Mouse (Mus musculus): ENCODE measurements around the gene Bdkrb2.

Gene Bdkrb2

DNA sequence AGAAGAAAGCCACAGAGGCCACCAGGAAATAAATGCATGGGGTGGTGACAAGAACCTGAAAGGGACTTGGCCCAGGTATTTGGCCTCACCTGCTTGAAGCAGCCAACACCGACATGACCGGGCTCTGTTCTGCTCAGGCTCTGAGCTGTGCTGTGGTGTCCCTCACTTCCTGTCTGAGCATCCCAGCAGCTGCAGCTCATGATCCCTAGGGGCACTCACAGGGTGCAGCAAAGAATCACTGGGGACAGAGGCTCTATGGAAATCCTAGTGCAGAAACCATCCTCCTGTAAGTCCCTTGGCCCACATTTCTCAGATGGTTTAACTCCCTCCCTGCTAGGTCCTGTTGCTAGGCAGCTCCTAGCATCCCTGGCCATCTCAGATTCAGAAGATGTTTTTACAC, 15.9 kb upstream of the Bdkrb2 start:
- DNase-seq (ENCODE audit: low read depth) = no peak

GRCm38 (mm10) chr12:105548001-105548400, 15.0 kb upstream of the Bdkrb2 start:
- DNase-seq (ENCODE audit: low read depth) = no peak

DNA sequence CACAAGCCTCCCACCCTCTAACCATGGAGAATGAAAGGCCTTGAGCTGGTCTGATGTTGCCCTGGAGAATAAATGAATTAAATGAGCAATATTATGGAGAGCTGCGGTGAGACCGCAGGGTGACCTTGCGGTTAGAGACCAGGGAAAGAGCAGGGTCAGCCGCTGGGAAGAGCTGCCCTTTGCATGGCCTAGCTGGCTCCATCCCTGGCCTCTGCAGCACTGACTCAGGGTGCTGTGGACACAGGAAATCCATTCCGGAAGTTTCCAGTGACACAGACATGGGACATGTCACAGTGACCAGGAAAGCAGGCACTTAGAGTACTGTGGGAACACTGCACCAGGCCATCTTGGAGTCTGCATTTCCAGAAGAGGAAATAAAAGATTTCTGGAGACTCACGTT, 14.1 kb upstream of the Bdkrb2 start:
- no peak for DNase-seq (ENCODE audit: low read depth)

- no peak for DNase-seq (ENCODE audit: low read depth)
These were observed 12.9 kb upstream of the Bdkrb2 start for GRCm38 (mm10) chr12:105549835-105550802.

- DNase-seq (ENCODE audit: low read depth) = no peak
These were observed 11.5 kb upstream of the Bdkrb2 start for GRCm38 (mm10) chr12:105551551-105551989.

DNA sequence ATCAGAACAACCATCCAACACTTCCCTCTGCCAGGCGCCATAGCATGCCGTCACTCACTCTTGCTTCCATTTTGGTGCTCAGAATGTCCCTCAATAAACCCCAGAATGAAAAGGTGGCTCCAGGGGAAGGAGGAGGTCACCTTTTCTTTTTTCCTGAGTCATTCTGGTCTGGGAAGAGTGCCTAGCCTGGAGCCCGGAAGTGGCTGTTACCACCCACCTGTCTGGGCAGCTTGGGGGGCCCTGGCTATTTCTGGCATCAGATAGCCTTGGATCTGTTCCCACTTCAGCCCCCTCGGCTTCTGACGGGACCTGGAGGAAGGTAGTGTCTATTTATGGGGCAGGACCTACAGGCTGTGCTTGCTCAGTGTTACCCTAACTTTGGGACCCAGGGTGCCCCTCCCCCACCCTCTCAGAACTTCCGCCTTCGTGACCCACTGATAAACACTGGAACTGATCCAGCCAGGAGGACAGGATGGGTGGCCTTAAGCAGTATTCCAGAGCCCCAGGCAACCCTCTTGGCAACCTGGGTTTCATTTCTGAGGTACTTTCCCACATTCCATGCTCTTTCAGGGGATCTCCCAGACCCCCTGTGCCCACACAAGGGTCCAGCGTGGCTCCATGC, 8.8 kb upstream of the Bdkrb2 start:
- no peak for DNase-seq (ENCODE audit: low read depth)

GRCm38 (mm10) chr12:105555172-105555571, 7.9 kb upstream of the Bdkrb2 start:
- DNase-seq (ENCODE audit: low read depth) = no peak

DNA sequence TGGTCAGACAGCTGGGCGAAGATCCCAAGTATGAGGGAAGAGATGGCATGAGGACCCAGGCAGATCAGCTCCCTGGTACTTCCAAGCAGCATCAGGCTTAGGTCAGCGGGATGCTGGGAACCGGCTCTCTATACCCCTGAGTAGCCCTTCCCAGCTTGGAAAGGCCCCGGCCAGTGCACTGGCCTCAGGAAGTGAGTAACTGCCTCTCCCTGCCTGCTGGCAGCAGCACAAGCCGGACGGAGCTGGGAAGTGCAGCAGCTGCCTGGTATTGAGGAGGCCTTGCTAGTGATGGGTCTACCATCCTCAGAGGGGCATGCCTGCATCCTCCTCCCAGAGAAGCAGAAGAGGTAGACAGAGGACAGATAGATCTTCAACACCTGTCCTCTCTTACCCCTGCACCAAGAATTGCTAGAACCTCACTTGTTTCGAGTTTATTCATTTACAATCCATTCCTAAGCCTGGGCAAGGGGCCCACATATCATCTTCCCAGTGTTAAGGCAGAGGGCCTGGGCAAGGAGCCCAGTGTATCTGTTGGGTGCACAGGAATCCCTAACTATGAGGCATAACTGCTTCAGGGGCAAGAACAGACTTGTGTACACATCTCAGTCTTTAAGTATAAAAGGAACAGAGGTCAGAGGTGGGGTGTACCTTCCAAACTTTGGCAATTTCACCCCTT, 5.6 kb upstream of the Bdkrb2 start:
- DNase-seq (ENCODE audit: low read depth) = no peak

GRCm38 (mm10) chr12:105561007-105561534, 2.0 kb upstream of the Bdkrb2 start:
- no peak for DNase-seq (ENCODE audit: low read depth)

GRCm38 (mm10) chr12:105562056-105562820, 788 bp upstream of the Bdkrb2 start:
- no peak for DNase-seq (ENCODE audit: low read depth)

- no peak for DNase-seq (ENCODE audit: low read depth)
These were observed 775 bp downstream of the Bdkrb2 start for GRCm38 (mm10) chr12:105563726-105564275.

DNA sequence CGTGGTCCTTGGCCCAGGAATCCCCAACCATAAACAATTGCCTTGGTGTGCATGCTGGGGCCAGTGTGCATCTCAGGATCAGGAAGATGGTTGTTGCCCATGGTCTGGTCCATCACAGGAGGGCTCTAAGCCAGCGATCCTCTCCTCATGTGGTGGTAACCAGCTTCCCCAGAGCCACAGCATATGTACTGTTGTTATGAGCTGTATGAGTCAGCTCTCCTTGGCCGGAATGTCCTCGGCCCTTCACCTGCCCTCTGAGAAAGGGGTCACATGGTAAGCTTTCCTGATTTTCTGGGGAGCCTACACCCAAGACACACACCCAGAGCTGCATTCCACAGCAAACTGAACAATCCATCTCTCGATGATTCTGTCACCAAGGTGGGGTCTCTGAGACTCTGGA, 2.2 kb downstream of the Bdkrb2 start:
- DNase-seq (ENCODE audit: low read depth) = no peak

- DNase-seq (ENCODE audit: low read depth) = no peak
These were observed 8.8 kb downstream of the Bdkrb2 start for GRCm38 (mm10) chr12:105571867-105572266.

- no peak for DNase-seq (ENCODE audit: low read depth)
These were observed 9.6 kb downstream of the Bdkrb2 start for GRCm38 (mm10) chr12:105572622-105573021.

GRCm38 (mm10) chr12:105574356-105574755, 11.3 kb downstream of the Bdkrb2 start:
- DNase-seq (ENCODE audit: low read depth) = no peak

DNA sequence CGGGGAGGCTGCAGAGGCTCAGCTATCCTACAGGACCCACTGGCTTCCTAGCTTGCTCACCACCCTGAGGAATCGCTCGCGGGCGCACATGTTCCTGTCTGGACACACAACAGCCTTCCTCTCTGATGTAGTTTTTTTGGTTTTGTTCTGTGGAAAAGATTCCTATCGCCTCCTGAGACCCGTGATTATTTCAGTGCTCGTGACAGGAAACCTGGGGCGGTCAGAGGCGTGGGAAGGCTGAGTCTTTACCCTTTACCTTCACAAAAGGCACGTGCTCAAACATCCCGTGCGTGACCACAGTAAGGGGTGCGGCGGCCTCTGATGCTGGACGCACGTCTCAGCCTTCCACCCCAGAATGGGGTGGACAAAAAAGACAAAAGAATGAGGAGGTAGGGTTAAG, 17.5 kb downstream of the Bdkrb2 start:
- DNase-seq (ENCODE audit: low read depth) = no peak

DNA sequence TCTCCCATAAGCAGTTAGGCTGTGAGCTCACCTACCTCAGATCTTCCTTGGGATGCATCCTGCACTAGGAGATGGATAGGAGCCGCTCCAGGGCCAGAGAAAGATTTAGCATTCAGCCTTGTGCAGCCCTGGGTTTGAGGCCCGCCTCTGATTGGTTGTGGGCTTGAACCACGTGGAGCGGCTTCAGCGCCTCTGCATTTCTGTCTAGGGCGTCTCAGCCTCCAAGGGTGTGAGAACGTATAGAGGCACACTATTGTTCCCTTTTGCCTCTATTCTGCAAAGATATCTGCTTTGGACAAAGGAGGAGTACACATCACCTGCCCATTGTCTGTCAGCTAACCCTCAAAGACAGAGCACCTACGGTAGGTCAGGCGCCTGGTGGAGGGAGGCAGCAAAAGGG, 19.5 kb downstream of the Bdkrb2 start:
- no peak for DNase-seq (ENCODE audit: low read depth)

DNA sequence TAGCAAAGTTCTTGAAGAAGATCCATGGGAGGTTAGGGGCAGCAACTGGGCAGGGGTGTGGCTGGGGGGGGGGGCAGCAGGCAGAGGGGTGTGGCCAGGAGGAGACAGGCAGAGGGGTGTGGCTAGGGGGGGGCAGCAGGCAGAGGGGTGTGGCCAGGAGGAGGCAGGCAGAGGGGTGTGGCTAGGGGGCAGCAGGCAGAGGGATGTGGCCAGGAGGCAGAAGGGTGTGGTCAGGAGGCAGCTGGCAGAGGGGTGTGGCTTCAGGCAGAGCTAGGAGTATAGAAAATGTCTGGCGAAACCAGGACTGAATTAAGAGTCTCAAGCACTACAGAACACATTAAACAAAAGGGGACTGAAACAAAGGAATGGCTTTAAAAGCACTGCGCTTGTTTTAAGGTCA, 20.5 kb downstream of the Bdkrb2 start:
- no peak for DNase-seq (ENCODE audit: low read depth)

DNA sequence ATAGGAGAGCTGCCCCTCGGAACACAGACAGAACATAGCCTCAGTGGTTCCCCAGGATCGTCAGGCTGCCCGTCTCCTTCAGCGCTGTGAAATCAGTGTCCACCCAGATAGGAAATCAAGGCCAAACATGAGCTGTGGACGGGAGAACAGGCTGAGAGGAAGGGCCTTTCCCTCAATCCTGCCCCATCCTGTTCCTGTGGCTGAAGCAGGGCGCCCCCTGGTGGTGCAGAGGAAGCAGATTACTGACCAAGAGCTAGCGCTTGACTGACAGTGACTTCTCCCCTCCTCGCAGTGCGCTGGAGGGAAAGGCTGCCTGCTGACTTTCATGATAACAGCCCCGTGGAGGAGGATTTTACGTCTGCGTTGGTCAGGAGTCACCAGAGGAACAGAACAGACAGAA, 21.8 kb downstream of the Bdkrb2 start:
- peak; percentile 35 for DNase-seq (ENCODE audit: low read depth)

GRCm38 (mm10) chr12:105587526-105587925, 24.5 kb downstream of the Bdkrb2 start:
- DNase-seq (ENCODE audit: low read depth) = no peak

DNA sequence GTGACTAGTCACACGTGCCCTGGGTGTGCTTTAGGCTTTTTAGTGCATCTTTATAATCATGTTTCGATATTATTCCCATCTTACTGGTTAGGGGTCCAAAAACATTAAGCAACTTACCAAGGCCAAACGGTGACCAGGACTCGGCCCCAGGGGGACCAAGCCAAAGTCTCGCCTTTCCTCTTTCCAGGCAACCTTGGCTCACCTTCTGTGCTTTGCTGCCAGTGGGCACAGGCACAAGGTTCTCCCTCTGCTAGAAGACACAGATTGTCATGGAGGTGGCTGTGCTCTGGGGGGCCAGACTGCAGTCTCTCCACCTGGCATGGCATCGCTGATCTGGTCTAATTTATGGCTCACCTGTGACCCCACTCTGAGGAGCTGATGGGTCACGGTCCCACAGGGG, 27.8 kb downstream of the Bdkrb2 start:
- DNase-seq (ENCODE audit: low read depth) = no peak

Data from naive thymus-derived CD4-positive, alpha-beta T cell, adult 2 months (primary cell).